Mouse (Mus musculus) Patski (cell line): ENCODE measurements around the gene Serpinb6a. TPM values are rescaled to one million over a fixed set of nuclear protein-coding genes. Genes with fewer than 3 reads are reported as not detected.
A peak's percentile ranks its signal among the peaks of the same experiment; 100 is the strongest.

ENCODE experiments used
- ATAC-seq: fragments of 100-300 bp; one replicate; pipeline ENCODE4 v1.8.0; 2021
- CTCF ChIA-PET: fragments of 350-600 bp; sonication (Branson Sonifier 250); formaldehyde crosslinking; loops from one replicate; lab custom pipeline; 2022; ENCODE audit warnings: inconsistent platforms; lab: Charles Lee
- POLR2A ChIA-PET: fragments of 350-600 bp; sonication (Branson Sonifier 250); formaldehyde crosslinking; loops from one replicate; lab custom pipeline; 2022; ENCODE audit warnings: antibody characterized with exemption, inconsistent platforms; lab: Charles Lee
- DNase-seq: peaks from one replicate; pipeline ENCODE4 v3.0.0-alpha.2; 2011; ENCODE audit warnings: low read depth, low spot score
- H3K27me3 ChIP-seq: fragments of 371-371 bp; one replicate; pipeline ENCODE4 v1.5.1; 2021
- CTCF ChIP-seq: fragments of 100-300 bp; IDR thresholded peaks from one replicate; pipeline ENCODE4 v1.5.1; 2021
- in situ Hi-C: fragments of 300-500 bp; cut with MboI; formaldehyde crosslinking; loops from 3 replicates; pipeline ENCODE4 v1.11.1; 2018; ENCODE audit warnings: low pct_unique_long_range_greater_than_20kb, mixed read lengths
- polyA plus RNA-seq: library from polyadenylated mRNA; unstranded; gene quantifications from one replicate; pipeline ENCODE4 v1.2.3, GENCODE M21; 2021

The Serpinb6a gene
- polyA plus RNA-seq, 1 experiment from 2014 or later: 187 TPM

GRCm38 (mm10) chr13:33995197-33995596, 7.4 kb downstream of the Serpinb6a start:
- H3K27me3 ChIP-seq: no peaks in the 10 kb centered on the region
- DNase-seq (no peak), ATAC-seq (no peak)
- ChIA-PET POLR2A (interaction anchor here (1.1 kb wide), 1 partner anchor 38 kb away, joined by 4 read pairs; no protein-coding TSS in a partner anchor), CTCF (interaction anchor here (0.7 to 4.6 kb wide), 17 partner anchors 9 to 1166 kb away, joined by 3 to 61 read pairs (median 5); partner anchors contain the start of genes Bphl, Nqo2 and Psmg4)
- in situ Hi-C loops: loop anchor here (5.0 kb wide), 1 partner anchor 33 kb away; the partner anchor contains the start of gene Nqo2
- peak; percentile 87 for TF ChIP-seq CTCF

DNA sequence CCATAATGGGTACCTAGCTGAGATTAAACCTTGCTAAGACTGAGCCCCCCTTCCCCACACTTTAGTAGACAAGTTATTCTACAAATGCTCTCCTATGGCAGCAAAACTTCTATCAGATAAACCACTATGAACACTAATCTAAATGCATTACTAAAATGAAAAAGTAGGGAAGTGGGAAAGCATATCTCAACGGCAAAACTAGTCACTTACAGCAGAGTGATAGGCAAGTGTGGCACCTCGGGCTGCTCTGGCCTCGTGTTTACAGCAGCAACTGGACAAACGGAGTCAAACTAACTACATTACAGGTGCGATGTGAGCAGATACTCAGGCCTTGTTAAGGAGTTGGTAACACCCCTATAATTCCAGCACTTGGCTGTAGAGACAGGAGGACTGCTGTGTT, 13.0 kb downstream of the Serpinb6a start:
- no peak for ATAC-seq

GRCm38 (mm10) chr13:33966574-33966973, 36.0 kb downstream of the Serpinb6a start:
- POLR2A ChIA-PET: interaction anchor here (0.9 to 1.4 kb wide), 2 partner anchors 29 to 179 kb away, joined by 3 to 5 read pairs; no protein-coding TSS in a partner anchor
- no peaks in the 10 kb centered on the region for H3K27me3 ChIP-seq
- in situ Hi-C loops: no loop called here

More for the DNA sequence above, 13.0 kb downstream of the Serpinb6a start:
- in situ Hi-C loops: no loop called here
- DNase-seq: no peak
- H3K27me3 ChIP-seq: no peaks in the 10 kb centered on the region
- CTCF ChIA-PET: interaction anchor here (1.0 kb wide), 1 partner anchor 33 kb away, joined by 3 read pairs; no protein-coding TSS in a partner anchor
- POLR2A ChIA-PET: no interaction called here
- TF ChIP-seq CTCF: no peak

GRCm38 (mm10) chr13:33966025-33966412, 36.6 kb downstream of the Serpinb6a start:
- no peaks in the 10 kb centered on the region for H3K27me3 ChIP-seq
- ATAC-seq (no peak), DNase-seq (no peak)
- in situ Hi-C loops: no loop called here
- POLR2A ChIA-PET: interaction anchor here (0.9 to 1.4 kb wide), 2 partner anchors 28 to 179 kb away, joined by 3 to 5 read pairs; no protein-coding TSS in a partner anchor
- CTCF ChIA-PET: interaction anchor here (1.1 to 2.6 kb wide), 2 partner anchors 9 to 29 kb away, joined by 3 to 16 read pairs; no protein-coding TSS in a partner anchor
- TF ChIP-seq CTCF: no peak

More at GRCm38 (mm10) chr13:33966574-33966973, 36.0 kb downstream of the Serpinb6a start:
- DNase-seq (no peak), ATAC-seq (no peak)
- TF ChIP-seq CTCF: no peak
- CTCF ChIA-PET: interaction anchor here (1.1 to 2.8 kb wide), 3 partner anchors 10 to 28 kb away, joined by 3 to 16 read pairs (median 7); no protein-coding TSS in a partner anchor

DNA sequence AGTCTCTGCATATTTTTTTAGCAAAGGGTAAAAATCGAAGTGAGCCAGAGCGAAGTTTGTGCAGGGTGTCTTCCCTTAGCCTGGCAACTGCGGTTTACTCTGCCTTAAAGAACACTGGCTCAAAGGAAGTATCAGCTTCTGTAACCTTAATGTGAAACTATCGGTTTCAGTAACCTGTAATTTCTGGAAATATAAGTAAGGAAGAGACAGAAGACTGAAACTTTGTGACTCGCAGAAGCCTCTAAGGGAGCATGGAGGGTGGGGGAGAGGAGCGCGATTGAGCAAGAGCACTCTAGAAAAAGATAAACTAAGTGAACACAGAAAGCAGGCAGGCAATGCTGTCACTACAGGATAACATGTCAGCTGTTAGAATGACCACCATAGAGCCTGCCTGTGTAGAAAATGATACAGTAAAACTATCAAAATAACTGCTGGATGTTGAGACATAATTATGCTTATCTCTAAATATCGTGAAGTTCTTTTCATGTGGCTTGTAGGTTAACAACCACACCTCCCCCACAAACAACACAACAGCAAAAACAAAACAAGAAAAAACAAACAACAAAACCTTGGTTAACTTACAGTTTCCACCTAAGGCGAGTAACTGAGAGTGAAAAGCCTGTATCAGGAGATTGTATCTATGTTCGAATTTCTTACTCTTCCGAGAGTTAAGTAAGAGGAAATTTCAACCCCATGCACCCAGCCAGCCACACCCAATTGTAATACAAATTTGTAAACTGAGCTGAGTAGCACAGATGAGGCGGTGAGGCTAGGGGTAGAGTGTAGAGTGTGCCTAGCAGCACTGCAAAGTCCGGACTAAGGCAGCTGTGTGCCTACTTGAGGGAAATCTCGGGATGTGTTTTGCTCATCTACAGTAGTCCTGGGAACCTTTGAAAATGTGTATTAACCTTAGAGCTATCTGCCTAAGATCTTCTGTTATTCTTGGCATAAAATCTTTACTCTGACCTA, 37.3 kb downstream of the Serpinb6a start:
- in situ Hi-C loops: no loop called here
- TF ChIP-seq CTCF: no peak
- ATAC-seq: no peak
- ChIA-PET POLR2A (interaction anchor here (0.9 to 1.4 kb wide), 2 partner anchors 28 to 180 kb away, joined by 3 to 5 read pairs; no protein-coding TSS in a partner anchor), CTCF (interaction anchor here (1.1 to 2.6 kb wide), 2 partner anchors 9 to 29 kb away, joined by 3 to 16 read pairs; no protein-coding TSS in a partner anchor)
- no peaks in the 10 kb centered on the region for H3K27me3 ChIP-seq
- no peak for DNase-seq

DNA sequence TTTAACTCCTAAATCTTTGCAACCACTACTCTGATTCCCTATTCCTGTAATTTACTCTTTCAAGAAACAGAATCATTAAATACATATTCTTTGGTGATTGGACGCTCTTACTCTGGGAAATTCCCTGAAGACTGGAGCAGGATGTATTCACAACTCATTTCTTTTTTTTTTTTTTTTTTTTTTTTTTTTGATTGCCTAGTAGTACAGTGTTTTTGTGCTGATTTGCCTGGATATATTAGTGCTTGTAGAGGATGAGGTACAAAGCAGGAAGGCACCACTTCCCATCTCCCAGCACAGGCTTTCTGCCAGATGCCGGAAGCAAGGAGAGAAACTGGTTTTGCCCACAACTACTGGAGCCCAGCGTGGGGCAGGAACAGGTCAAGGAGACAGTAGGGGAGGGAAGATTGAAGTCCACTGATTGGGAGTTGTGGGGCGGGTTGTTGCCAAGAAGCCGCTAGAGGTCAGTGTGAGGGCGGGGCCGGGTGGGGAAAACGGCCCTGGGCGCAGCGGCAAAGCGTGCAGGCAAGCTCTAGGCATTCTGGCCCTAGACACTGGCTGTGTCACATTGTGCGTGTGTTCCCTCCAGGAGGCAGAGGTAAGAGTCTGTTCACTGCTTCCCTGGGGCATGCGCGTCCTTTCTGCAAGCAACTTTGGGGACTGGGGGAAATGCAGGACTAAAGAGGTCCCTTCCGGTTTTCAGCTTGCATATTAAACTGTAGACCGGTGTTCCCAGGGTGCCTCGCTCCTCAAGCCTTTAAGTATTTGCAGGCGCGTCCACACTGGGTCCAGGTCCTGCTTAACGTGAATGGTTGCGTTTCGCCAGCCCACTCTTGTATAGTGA, 38.2 kb downstream of the Serpinb6a start, which contains the start of gene Nqo2:
Nqo2 (plus strand) TSS at position 482 of the 841 bp plus-strand sequence.
- no peaks in the 10 kb centered on the region for H3K27me3 ChIP-seq
- CTCF ChIA-PET: interaction anchor here (2.6 kb wide), 1 partner anchor 30 kb away, joined by 16 read pairs; no protein-coding TSS in a partner anchor
- POLR2A ChIA-PET: interaction anchor here (0.7 kb wide), 1 partner anchor 13 kb away, joined by 4 read pairs; no protein-coding TSS in a partner anchor
- peak; percentile 41 for DNase-seq
- ATAC-seq: peak; percentile 90
- in situ Hi-C loops: loop anchor here (5.0 kb wide), 1 partner anchor 33 kb away; no protein-coding TSS in a partner anchor
- TF ChIP-seq CTCF: peak; percentile 18

GRCm38 (mm10) chr13:33959771-33960170, 42.8 kb downstream of the Serpinb6a start:
- in situ Hi-C loops: loop anchor here (5.0 to 10.0 kb wide), 2 partner anchors 38 to 195 kb away; no protein-coding TSS in a partner anchor

GRCm38 (mm10) chr13:33956571-33957421, 45.8 kb downstream of the Serpinb6a start:
- TF ChIP-seq CTCF: peak; percentile 72
- ChIA-PET CTCF (interaction anchor here (0.7 to 4.0 kb wide), 18 partner anchors 8 to 198 kb away, joined by 3 to 61 read pairs (median 4); partner anchors contain the start of genes Ripk1 and Serpinb6a), POLR2A (interaction anchor here (1.0 to 1.2 kb wide), 2 partner anchors 38 to 45 kb away, joined by 3 to 4 read pairs; partner anchors contain the start of genes Ripk1 and Serpinb6a)
- ATAC-seq (peak; percentile 44), DNase-seq (no peak)
- H3K27me3 ChIP-seq: no peaks in the 10 kb centered on the region
- in situ Hi-C loops: loop anchor here (10.0 kb wide), 1 partner anchor 198 kb away; no protein-coding TSS in a partner anchor

More at GRCm38 (mm10) chr13:33959771-33960170, 42.8 kb downstream of the Serpinb6a start:
- no peak for TF ChIP-seq CTCF
- ATAC-seq (no peak), DNase-seq (no peak)
- CTCF ChIA-PET: interaction anchor here (1.3 kb wide), 1 partner anchor 35 kb away, joined by 6 read pairs; no protein-coding TSS in a partner anchor
- no peaks in the 10 kb centered on the region for H3K27me3 ChIP-seq
- POLR2A ChIA-PET: no interaction called here
